Mouse (Mus musculus) layer of hippocampus, adult 11-12 months (tissue): ENCODE measurements around the gene Agap1.

ENCODE experiments used
- DNase-seq: peaks from one replicate; pipeline ENCODE4 v3.0.0; 2022; ENCODE audit warnings: low spot score

Gene Agap1

GRCm38 (mm10) chr1:89617336-89617735, 162.7 kb downstream of the Agap1 start:
- DNase-seq, result no peak

- no peak for DNase-seq
These were observed 165.4 kb downstream of the Agap1 start for GRCm38 (mm10) chr1:89619963-89620362.

GRCm38 (mm10) chr1:89621014-89621791, 166.6 kb downstream of the Agap1 start:
- DNase-seq, result no peak

- DNase-seq, result no peak
These were observed 167.3 kb downstream of the Agap1 start for GRCm38 (mm10) chr1:89621952-89622351.

DNA sequence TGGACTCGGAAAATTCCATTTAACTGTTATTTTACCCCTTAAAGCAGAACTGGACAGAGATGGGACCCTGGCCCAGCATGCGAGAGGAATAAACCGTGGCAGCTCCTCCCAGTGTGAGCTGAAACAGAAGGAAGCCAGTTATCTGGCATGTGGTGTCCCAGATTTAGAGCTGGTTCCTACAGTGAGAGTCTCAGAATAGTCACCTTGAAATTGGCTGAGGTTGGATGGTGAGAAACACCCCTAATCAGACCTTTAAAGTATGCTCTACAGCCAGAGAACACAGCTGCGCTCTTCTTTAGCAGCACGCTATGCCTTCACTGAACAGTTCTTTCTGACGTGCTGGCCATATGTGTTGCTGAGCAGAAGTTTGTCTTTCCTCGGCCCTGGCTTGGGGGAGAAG, 168.2 kb downstream of the Agap1 start:
- DNase-seq, result no peak

GRCm38 (mm10) chr1:89625312-89625711, 170.7 kb downstream of the Agap1 start:
- DNase-seq, result no peak

- no peak for DNase-seq
These were observed 171.4 kb downstream of the Agap1 start for GRCm38 (mm10) chr1:89625967-89626366.

GRCm38 (mm10) chr1:89626940-89627339, 172.3 kb downstream of the Agap1 start:
- no peak for DNase-seq

DNA sequence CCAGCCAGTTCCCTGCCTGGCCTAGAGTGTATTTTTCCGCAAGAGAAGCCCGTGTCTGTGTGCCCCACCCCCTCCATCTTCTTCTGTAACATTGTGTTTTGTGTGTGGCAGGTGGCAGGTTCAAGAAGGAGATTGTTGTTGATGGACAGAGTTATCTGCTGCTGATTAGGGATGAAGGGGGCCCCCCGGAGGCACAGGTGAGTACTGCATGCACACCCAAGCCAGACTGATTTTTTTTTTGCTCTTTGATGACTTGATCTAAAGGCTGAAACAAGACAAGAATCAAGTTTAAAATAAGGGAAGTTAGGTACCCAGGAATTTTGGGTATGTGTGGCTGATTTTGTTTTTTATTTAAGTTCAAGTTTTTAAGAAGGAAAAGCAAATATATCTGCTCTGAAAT, 173.0 kb downstream of the Agap1 start:
- peak; percentile 51 for DNase-seq

DNA sequence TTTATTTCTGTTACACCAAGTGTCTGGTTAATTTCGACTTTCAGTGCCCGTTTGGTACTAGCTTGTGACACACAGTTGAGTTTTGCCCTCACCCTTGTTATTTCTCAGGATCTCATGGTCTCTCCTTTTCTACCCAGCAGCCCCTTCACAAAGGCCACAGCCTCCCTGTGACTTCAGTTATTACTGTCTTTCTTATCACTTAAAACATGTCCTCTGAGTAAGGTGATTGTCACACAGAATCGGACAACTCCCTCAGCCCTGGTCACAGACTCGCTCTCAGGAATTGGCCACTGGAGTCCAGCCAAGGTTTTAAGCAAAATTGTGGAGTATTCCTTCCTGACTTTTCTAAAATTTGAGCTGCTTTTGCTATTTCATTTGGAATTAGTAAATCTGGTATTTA, 176.2 kb downstream of the Agap1 start:
- no peak for DNase-seq

DNA sequence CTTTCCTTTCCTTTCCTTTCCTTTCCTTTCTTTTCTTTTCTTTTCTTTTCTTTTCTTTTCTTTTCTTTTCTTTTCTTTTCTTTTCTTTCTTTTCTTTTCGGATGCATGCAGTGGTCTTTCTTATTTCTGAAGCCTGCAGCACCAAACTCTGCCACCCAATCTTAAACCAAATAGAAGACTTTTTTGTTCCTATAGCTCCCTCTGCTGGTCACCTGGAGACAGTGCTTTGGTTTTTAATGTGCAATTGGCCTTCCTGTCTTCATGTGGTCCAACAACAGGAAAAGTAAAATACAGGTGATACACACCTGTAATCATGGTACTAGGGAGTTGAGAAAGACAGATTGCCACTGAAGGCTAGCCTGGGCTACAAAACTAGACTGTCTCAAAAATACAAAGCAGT, 177.1 kb downstream of the Agap1 start:
- no peak for DNase-seq

GRCm38 (mm10) chr1:89634055-89634454, 179.4 kb downstream of the Agap1 start:
- no peak for DNase-seq

- no peak for DNase-seq
These were observed 180.5 kb downstream of the Agap1 start for GRCm38 (mm10) chr1:89635131-89635530.

DNA sequence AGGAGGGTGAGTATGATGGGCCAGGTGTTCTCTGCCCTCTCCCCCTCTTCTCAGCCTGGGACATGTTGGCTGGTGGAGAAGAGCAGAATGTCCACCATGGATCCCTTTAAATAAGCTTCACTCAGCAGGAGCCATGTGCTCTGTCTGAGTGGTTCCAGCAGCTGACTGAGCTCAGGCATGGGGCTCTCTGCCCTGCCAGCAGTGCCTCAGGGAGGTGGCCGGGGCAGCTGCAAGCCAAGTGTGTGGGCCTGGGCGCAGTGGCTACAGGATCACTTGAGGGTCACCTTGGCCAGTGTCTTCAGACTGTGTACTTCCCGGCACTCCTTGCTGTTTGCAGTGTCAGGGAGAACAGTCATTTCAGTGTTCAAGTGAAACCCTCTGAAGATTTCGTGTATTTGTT, 183.1 kb downstream of the Agap1 start:
- DNase-seq, result no peak

DNA sequence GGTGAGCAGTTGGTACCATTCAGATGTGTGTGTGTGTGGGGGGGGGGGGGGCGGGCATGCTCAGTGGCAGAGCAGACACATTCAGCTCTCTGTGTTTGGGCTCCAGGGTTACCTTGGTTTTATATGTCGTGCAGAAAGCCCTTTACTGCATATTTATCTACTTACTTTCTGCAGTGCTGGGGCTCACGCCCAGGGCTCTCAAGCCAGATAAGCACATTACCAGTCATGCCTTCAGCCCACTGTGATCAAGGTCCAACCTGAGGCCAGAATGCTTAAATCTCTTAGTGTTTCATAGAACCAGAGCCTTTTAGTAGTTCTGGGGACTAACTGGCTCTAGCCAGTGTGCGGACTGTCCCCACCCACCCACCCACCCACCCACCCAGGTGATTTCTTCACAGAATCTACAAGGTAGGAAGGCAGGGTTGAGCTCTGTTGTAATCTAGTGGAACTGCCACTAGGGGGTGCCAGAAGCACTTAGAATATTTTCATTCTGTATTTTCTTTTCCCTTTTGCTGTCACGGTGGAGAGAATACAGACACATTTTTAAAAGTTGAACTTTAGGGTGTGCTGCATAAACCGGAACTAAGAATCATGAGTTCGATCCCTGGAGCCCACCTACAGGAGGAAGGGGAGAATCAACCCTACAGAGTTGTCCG, 189.0 kb downstream of the Agap1 start:
- DNase-seq, result peak; percentile 61

- peak; percentile 45 for DNase-seq
These were observed 189.5 kb downstream of the Agap1 start for GRCm38 (mm10) chr1:89644120-89644519.

- peak; percentile 70 for DNase-seq
These were observed 191.9 kb downstream of the Agap1 start for GRCm38 (mm10) chr1:89646326-89647018.

GRCm38 (mm10) chr1:89647505-89647904, 192.9 kb downstream of the Agap1 start:
- no peak for DNase-seq

- DNase-seq, result no peak
These were observed 196.0 kb downstream of the Agap1 start for GRCm38 (mm10) chr1:89650557-89650956.

DNA sequence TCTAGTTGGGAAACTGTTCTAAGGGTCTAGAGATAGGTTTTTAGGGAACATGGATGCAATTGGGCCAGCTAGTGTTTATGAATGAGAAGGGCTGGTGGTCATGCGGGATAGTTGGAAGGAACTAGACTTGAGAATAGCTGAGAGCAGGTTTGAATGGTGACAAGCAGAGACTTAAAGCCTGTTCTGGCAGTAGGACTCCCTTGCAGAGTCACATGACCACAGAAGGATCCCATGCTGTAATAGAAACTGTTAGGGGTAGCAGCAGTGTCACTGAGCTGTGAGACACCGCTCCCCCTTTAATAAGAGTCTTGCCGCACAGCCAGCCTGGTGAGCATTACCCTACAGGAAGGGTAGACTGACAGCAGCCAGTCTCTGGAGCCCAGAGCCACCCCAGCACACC, 201.6 kb downstream of the Agap1 start:
- DNase-seq, result no peak

DNA sequence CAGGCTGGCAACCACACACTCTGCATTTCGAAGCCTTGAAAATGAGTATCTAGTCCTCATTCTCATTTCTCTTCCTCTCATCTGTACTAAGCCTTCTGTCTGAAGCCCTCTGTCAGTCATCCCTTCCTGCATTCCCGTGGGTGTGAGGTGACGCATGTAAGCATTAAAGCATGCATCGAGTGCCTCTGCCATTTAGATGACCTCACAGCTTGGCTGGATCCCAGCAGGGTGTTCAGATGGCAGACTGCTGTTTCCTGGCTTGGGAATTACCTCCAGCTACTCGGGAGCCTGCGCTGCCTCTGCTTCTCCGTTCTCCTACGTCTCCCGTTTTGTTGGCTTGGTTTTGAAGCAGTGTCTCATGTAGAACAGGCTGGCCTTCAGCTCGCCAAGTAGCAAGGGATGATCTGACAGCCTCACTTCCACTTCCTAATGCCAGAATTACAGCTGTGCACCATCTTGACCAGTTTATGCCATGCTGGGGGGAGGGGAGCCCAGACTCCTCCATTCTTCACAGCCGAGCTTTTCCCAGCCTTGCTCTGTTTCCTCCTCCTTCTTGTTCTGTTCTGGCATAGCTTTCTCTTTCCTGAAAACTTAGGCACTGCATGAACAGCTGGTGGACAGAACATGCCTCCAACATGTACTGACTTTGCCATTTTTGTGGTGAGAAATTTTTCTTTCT, 202.2 kb downstream of the Agap1 start:
- DNase-seq, result peak; percentile 47

DNA sequence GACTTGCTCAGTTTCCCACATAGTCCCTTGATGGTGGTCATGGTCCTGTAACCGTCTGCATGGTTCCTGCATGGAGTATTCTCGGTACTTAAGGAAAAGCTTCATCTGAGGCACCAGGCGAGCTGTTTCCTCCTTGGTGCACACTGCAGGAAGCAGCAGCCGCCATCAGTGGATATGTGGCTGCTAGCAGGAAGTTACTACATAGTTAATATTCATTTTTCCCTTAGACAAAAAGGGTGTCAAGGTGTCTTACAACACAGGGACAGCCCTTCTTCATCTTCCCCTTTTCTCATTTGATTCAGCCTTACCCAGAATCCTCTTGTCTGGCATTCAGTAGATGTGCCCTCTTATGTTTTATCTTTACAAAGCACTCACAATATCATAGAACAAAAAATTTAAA, 206.2 kb downstream of the Agap1 start:
- no peak for DNase-seq

- no peak for DNase-seq
These were observed 211.5 kb downstream of the Agap1 start for GRCm38 (mm10) chr1:89666154-89666553.
